8 mouse cellular contexts compared by ENCODE assay signal in the genomic region with DNA sequence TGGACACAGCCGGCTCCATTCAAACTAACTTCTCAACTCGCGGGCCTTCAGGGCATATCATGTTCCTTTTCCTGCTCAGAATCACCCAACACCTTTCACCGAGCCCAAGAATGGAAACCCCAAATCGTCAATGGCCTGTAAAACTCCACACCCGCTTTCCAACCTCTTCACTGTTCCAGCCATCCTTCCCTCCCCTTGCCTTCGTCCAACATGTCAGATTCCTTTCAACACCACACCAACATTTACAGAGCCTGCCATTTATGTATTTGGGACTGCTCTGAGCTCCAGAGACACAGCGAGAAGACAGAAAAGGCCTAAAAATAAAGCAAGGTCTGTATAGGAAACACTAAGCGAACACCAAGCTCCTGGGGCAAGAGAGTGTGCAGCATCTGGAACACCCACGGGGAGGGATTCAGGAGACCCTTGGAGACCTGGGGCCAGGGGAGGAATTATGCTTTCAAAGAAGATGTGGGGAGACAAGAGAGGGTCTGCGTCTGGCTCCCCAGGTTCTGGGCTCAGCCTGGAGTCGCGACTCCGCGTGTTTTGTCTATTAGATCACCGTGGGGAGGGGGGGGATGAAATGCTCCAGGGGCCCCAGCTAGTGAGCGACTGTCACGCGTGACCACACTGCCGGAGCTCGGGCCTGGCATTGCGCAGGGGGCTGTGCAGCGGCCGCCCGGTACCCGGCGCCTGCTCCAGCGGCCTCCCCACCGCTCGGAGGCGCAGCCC. TPM values are rescaled to one million over a fixed set of nuclear protein-coding genes. Genes with fewer than 3 reads are reported as not detected.
A peak's percentile ranks its signal among the peaks of the same experiment; 100 is the strongest.
DNase-seq lines count a peak whose midpoint lies in the region; ATAC-seq and TF ChIP-seq lines count a peak whose summit lies in the region.

No protein-coding gene starts in this region.

- TF ChIP-seq CTCF in gastrocnemius, adult 2 months (IDR thresholded peaks at IDR 0.05), result no peak
- no peak for TF ChIP-seq CTCF in Patski (IDR thresholded peaks at IDR 0.05)
- no peak for TF ChIP-seq CTCF in kidney, adult 2 months (conservative IDR thresholded peaks at IDR 0.05; ENCODE audit: insufficient read depth, insufficient read length, low read depth, low read length)

- peaks cover 4% of the 10 kb centered on the region for H3K27me3 ChIP-seq in Patski
- H3K27me3 ChIP-seq in forebrain, embryonic 15.5 days, result peaks cover 7% of the 10 kb centered on the region; the same call in 1 of the 2 replicates
- H3K27me3 ChIP-seq in kidney, adult 2 months (replicated peaks; ENCODE audit: control insufficient read depth, insufficient read depth, low read length), result no peaks in the 10 kb centered on the region
- H3K27me3 ChIP-seq in midbrain, embryonic 14.5 days (ENCODE audit: control insufficient read depth, insufficient read depth, low read length), result peaks cover 10% of the 10 kb centered on the region

- H3K27ac ChIP-seq in gastrocnemius, adult 2 months, result peak overlapping the region; percentile 98
- H3K27ac ChIP-seq in forebrain, embryonic 15.5 days (replicated peaks), result peak overlapping the region; percentile 86
- H3K27ac ChIP-seq in kidney, adult 2 months (ENCODE audit: insufficient read depth, low read depth, low read length), result peak overlapping the region; percentile 93
- H3K27ac ChIP-seq in midbrain, embryonic 14.5 days (replicated peaks; ENCODE audit: low read depth, low read length), result peak overlapping the region; percentile 89

- intact Hi-C loops in gastrocnemius, adult 2 months (cut with DNase I), result loop anchor here (2.0 kb wide), 1 partner anchor 27 kb away; a partner anchor contains a TSS

- H3K9ac ChIP-seq in forebrain, embryonic 15.5 days (replicated peaks), result peak overlapping the region; percentile 94
- H3K9ac ChIP-seq in midbrain, embryonic 14.5 days (replicated peaks; ENCODE audit: low read length), result peak overlapping the region; percentile 98

- DNase-seq in gastrocnemius, adult 2 months, result no peak
- DNase-seq in gastrocnemius, postnatal 4 days (ENCODE audit: low spot score in 2 of 2), result no peak
- no peak for DNase-seq in Patski (ENCODE audit: low read depth, low spot score)
- peak; percentile 51 for DNase-seq in kidney, adult 2 months
- no peak for DNase-seq in midbrain, embryonic 14.5 days
- DNase-seq in thymus, adult 18-20 months, result no peak
- no peak for DNase-seq in retina, embryonic 14.5 days (ENCODE audit: low spot score)

- H3K4me3 ChIP-seq in gastrocnemius, adult 2 months, result peak overlapping the region; percentile 84
- peak overlapping the region; percentile 96 for H3K4me3 ChIP-seq in forebrain, embryonic 15.5 days
- H3K4me3 ChIP-seq in kidney, adult 2 months (ENCODE audit: insufficient read depth, low read depth, low read length), result peak overlapping the region; percentile 91
- H3K4me3 ChIP-seq in midbrain, embryonic 14.5 days (replicated peaks; ENCODE audit: low read depth, low read length), result peak overlapping the region; percentile 87

- H3K4me1 ChIP-seq in forebrain, embryonic 15.5 days, result peaks cover 22% of the 10 kb centered on the region
- peaks cover 18% of the 10 kb centered on the region for H3K4me1 ChIP-seq in kidney, adult 2 months (ENCODE audit: control insufficient read depth, insufficient read depth, low read length)
- H3K4me1 ChIP-seq in midbrain, embryonic 14.5 days (ENCODE audit: control insufficient read depth, insufficient read depth, low read length), result peaks cover 15% of the 10 kb centered on the region

- peak; percentile 6 for TF ChIP-seq POLR2A in kidney, adult 2 months (IDR thresholded peaks at IDR 0.05; ENCODE audit: low read depth, low read length)

- POLR2A ChIA-PET in Patski (lab: Charles Lee), result interaction anchor here (1.1 kb wide), 1 partner anchor 53 kb away, joined by 4 read pairs; a partner anchor contains a TSS

- no peaks in the 10 kb centered on the region for H3K9me3 ChIP-seq in forebrain, embryonic 15.5 days
- no peaks in the 10 kb centered on the region for H3K9me3 ChIP-seq in midbrain, embryonic 14.5 days (ENCODE audit: control insufficient read depth, low read length)

- peaks cover 11% of the 10 kb centered on the region; the same call in 1 of the 2 replicates for H3K36me3 ChIP-seq in forebrain, embryonic 15.5 days
- H3K36me3 ChIP-seq in kidney, adult 2 months (ENCODE audit: control insufficient read depth, insufficient read depth, low read length), result no peaks in the 10 kb centered on the region; the same call in 1 of the 2 replicates
- peaks cover 10% of the 10 kb centered on the region for H3K36me3 ChIP-seq in midbrain, embryonic 14.5 days (ENCODE audit: control insufficient read depth, insufficient read depth, low read length)

- ATAC-seq in Patski, result peak; percentile 8
- peak; percentile 12; the same call in 1 of the 2 replicates for ATAC-seq in forebrain, embryonic 15.5 days (replicated peaks)
- ATAC-seq in midbrain, embryonic 14.5 days (ENCODE audit: low FRiP score, low TSS enrichment), result peak; percentile 21

- H3K4me2 ChIP-seq in forebrain, embryonic 15.5 days (replicated peaks), result peak overlapping the region; percentile 60
- peak overlapping the region; percentile 87 for H3K4me2 ChIP-seq in midbrain, embryonic 14.5 days (ENCODE audit: low read length)

- CTCF ChIA-PET in Patski (lab: Charles Lee), result interaction anchor here (1.1 to 1.9 kb wide), 2 partner anchors 15 to 71 kb away, joined by 3 to 4 read pairs; no protein-coding TSS in a partner anchor

- in situ Hi-C loops in Patski (cut with MboI; ENCODE audit: low pct_unique_long_range_greater_than_20kb), result no loop called here

- under 1% methylated on average over 31 of the region's 31 CpGs for WGBS in forebrain, embryonic 15.5 days
- WGBS in kidney, adult 2 months, result under 1% methylated on average over 29 of the region's 31 CpGs
- 2% methylated on average over 31 of the region's 31 CpGs for WGBS in midbrain, embryonic 14.5 days

RNA-seq across cellular contexts. Expression of a gene that starts 1.0 kb away (rescaled TPM):
- total RNA-seq in gastrocnemius, adult 2 months (2021), result 10 to 100 TPM; 51.3 to 62.3 TPM
- 10 to 100 TPM; 52.2 to 55.0 TPM for total RNA-seq in gastrocnemius, postnatal 4 days (2021)
- 49.7 TPM for polyA plus RNA-seq in Patski (2021)
- polyA plus RNA-seq in forebrain, embryonic 15.5 days (2015; fragmentation: Nextera tagmentation; extraction: Ambion mirVana), result 71.6 and 72.5 TPM in 2 replicates
- polyA plus RNA-seq in kidney, adult 2 months (2012; rRNA removed), result 42.8 and 52.4 TPM in 2 replicates
- polyA plus RNA-seq in midbrain, embryonic 14.5 days (2014; fragmentation: Nextera tagmentation; extraction: Ambion mirVana), result 40.3 and 53.7 TPM in 2 replicates

RNA-seq across cellular contexts. Expression of a gene that starts 10.1 kb away (rescaled TPM):
- under 1 TPM; 0.15 to 0.33 TPM for total RNA-seq in gastrocnemius, adult 2 months (2021)
- under 1 TPM; 0.26 to 0.32 TPM for total RNA-seq in gastrocnemius, postnatal 4 days (2021)
- not detected for polyA plus RNA-seq in Patski (2021)
- polyA plus RNA-seq in forebrain, embryonic 15.5 days (2015; fragmentation: Nextera tagmentation; extraction: Ambion mirVana), result 1.6 TPM in 2 replicates
- 0.38 and 0.39 TPM in 2 replicates for polyA plus RNA-seq in kidney, adult 2 months (2012; rRNA removed)
- polyA plus RNA-seq in midbrain, embryonic 14.5 days (2014; fragmentation: Nextera tagmentation; extraction: Ambion mirVana), result 2.3 and 2.8 TPM in 2 replicates

RNA-seq across cellular contexts. Expression of a gene that starts 26.9 kb away (rescaled TPM):
- total RNA-seq in gastrocnemius, adult 2 months (2021), result 10 to 100 TPM; 68.0 to 77.4 TPM
- total RNA-seq in gastrocnemius, postnatal 4 days (2021), result 10 to 100 TPM; 28.0 to 30.0 TPM
- polyA plus RNA-seq in Patski (2021), result 42.7 TPM
- 53.1 and 55.0 TPM in 2 replicates for polyA plus RNA-seq in forebrain, embryonic 15.5 days (2015; fragmentation: Nextera tagmentation; extraction: Ambion mirVana)
- 67.0 and 71.9 TPM in 2 replicates for polyA plus RNA-seq in kidney, adult 2 months (2012; rRNA removed)
- 44.6 and 44.7 TPM in 2 replicates for polyA plus RNA-seq in midbrain, embryonic 14.5 days (2014; fragmentation: Nextera tagmentation; extraction: Ambion mirVana)

RNA-seq across cellular contexts. Expression of a gene that starts 49.6 kb away (rescaled TPM):
- total RNA-seq in gastrocnemius, adult 2 months (2021), result 10 to 100 TPM; 11.0 to 12.6 TPM
- 10 to 100 TPM; 18.1 to 21.3 TPM for total RNA-seq in gastrocnemius, postnatal 4 days (2021)
- polyA plus RNA-seq in Patski (2021), result 36.9 TPM
- polyA plus RNA-seq in forebrain, embryonic 15.5 days (2015; fragmentation: Nextera tagmentation; extraction: Ambion mirVana), result 18.0 and 18.1 TPM in 2 replicates
- 14.2 and 15.9 TPM in 2 replicates for polyA plus RNA-seq in kidney, adult 2 months (2012; rRNA removed)
- 12.9 and 16.9 TPM in 2 replicates for polyA plus RNA-seq in midbrain, embryonic 14.5 days (2014; fragmentation: Nextera tagmentation; extraction: Ambion mirVana)

RNA-seq across cellular contexts. Expression of a gene that starts 53.0 kb away (rescaled TPM):
- total RNA-seq in gastrocnemius, adult 2 months (2021), result 1 to 10 TPM; 8.6 to 9.1 TPM
- total RNA-seq in gastrocnemius, postnatal 4 days (2021), result 10 to 100 TPM; 20.5 to 24.0 TPM
- 47.4 TPM for polyA plus RNA-seq in Patski (2021)
- polyA plus RNA-seq in forebrain, embryonic 15.5 days (2015; fragmentation: Nextera tagmentation; extraction: Ambion mirVana), result 91.3 and 97.9 TPM in 2 replicates
- 20.2 and 24.1 TPM in 2 replicates for polyA plus RNA-seq in kidney, adult 2 months (2012; rRNA removed)
- 84.9 and 95.7 TPM in 2 replicates for polyA plus RNA-seq in midbrain, embryonic 14.5 days (2014; fragmentation: Nextera tagmentation; extraction: Ambion mirVana)
